Mouse (Mus musculus) spleen, postnatal 14 days (tissue): ENCODE measurements around the gene Tmed9.

Experiments used
- DNase-seq, 2 experiments: peaks; one replicate each; pipeline ENCODE4 v3.0.0; 2021 to 2022; ENCODE audit warnings: low spot score in 2 of 2

Gene Tmed9

GRCm38 (mm10) chr13:55573432-55573831, at the start of gene Tmed9:
Gene Tmed9 (plus strand): TSS chr13:55573732.
- DNase-seq: no peak

- DNase-seq: no peak
These were observed 49.5 kb upstream of the Tmed9 start for GRCm38 (mm10) chr13:55523951-55524600.

DNA sequence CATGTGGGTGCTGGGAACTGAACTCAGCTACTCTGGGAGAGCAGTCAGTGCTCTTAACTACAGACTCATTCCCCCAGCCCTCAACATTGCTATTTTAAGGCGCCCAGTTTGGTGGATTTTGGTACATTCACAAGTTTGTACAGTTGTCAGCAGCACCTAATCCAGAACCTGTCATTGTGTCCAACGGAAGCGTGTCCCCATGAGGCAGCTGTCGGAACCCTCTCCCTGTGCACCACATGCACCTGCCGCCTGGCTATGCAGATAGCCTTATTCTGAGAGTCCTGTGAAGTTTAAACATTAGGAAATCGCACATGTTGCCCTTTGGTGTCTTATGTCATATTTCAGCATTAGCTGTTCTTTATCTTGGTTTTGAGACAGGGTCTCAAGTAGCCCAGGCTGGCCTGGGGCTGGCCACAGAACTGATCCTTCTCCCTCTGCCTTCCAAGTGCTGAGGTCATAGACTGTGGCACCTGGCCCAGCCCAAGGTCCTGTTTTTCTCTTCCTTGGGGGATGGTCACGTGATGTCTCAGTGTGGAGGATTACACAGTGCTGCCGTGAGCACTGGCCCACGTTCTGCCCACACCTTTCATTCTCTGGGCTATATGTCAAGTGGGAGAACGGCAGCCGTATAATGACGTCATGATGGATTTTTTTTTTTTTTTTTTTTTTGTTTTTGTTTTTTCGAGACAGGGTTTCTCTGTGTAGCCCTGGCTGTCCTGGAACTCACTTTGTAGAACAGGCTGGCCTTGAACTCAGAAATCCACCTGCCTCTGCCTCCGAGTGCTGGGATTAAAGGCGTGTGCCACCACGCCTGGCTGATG, 47.6 kb upstream of the Tmed9 start:
- no peak for DNase-seq

- DNase-seq: peak in 1 of 2 experiments; percentile 20
These were observed 46.3 kb upstream of the Tmed9 start for GRCm38 (mm10) chr13:55527212-55527611.

DNA sequence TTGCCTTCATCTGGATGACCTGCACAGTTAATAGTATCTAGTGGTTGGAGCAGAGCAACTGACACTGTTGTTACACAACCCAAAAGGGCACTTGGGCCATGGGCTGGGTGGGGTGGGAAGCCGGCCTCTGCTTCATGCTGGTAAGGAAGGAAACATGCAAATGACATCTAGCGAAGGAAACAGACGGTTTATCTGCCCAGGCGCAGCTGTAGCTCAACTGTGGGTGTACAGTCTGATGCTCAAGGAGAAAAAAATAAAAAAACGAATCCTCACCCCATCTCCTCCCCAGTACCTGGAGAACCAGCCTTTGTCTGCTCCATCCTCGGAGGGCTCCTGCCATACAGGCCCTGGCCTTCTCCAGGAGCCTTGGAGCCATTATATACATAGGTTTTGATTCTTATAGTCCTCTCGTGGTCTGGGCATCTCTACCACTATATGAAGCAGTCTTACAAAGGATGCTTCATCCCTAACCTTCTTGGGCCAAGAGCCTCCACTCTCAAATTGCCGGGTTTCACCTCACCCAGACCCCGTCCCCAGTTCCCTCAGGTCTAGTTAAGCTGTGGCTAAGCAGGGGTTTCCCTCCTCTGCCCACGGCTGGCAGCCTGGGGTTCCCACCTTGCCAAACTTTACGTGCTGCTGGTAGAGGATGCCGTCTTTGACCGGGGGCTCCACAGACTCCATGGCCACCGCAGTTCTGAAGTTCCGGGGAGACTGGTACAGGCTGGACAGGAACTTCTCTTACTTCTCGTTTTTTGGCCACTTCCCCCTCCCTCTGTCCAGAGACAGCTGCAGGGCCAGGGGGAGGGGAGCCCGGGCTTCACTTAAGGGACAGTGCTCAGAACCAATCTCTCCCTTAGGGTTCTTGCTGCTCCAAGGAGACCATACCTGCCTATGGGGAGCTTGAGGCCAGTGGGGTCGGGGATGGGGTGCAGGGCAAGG, 45.4 kb upstream of the Tmed9 start:
- peak in 1 of 2 experiments; percentile 49 for DNase-seq

DNA sequence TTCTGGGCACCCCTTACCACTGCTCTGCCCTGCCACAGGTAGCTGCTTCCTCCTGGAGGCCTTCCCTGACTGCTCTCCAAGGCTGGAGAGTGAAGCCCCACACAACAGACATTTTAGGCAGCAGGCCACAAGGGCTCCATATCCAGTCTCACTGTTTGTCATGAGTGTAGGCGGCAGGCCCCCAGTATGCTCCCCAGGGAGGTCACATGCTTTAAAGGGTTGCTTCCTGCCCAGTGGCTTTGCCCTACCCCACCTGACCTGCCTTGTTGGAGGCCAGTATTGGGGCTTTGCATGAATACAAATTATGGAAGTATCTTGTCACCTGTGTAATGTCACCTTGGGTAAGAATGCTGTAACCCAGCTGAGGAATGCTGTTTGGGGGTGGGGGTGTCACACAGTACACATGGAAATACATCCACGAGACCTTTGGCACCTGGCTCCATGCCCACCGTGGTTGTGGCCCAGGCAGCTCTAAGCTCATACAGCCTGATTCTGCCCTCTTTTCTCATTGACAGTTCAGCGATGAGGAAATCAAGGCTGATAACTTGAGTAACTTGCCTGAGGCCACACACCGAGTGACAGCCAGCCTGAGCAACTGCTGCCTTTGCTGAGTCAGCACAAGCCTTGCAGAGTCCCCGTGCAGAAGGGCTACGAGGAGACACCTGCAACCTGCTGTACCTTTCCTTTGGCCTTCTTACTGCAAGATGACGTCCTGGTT, 44.2 kb upstream of the Tmed9 start, which contains the start of gene Dok3:
TSS of gene Dok3 (minus strand) at position 99 of the 718 bp plus-strand sequence.
- peak; percentile 46 to 65 for DNase-seq

- no peak for DNase-seq
These were observed 38.3 kb upstream of the Tmed9 start for GRCm38 (mm10) chr13:55535191-55535590.

DNA sequence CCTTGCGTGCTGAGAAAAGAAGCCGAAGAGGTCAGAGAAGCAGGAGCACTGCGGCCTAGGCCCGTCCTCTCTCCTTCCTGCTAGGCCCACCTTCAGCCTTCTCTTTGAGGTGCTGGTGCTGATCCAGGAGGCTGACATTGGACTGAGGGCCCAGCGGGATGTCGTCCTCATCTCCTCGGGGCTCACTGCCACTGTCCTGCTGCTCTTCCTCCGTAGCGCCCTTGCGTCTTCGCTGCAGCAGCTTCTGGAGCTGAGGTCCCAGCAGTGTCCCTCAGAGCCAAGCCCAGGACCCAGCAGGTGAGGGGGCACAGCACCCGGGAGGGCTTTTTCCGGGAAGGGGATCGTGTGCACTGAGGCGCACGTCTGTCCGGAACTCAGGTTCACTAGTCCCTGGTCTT, 37.7 kb upstream of the Tmed9 start:
- DNase-seq: no peak

DNA sequence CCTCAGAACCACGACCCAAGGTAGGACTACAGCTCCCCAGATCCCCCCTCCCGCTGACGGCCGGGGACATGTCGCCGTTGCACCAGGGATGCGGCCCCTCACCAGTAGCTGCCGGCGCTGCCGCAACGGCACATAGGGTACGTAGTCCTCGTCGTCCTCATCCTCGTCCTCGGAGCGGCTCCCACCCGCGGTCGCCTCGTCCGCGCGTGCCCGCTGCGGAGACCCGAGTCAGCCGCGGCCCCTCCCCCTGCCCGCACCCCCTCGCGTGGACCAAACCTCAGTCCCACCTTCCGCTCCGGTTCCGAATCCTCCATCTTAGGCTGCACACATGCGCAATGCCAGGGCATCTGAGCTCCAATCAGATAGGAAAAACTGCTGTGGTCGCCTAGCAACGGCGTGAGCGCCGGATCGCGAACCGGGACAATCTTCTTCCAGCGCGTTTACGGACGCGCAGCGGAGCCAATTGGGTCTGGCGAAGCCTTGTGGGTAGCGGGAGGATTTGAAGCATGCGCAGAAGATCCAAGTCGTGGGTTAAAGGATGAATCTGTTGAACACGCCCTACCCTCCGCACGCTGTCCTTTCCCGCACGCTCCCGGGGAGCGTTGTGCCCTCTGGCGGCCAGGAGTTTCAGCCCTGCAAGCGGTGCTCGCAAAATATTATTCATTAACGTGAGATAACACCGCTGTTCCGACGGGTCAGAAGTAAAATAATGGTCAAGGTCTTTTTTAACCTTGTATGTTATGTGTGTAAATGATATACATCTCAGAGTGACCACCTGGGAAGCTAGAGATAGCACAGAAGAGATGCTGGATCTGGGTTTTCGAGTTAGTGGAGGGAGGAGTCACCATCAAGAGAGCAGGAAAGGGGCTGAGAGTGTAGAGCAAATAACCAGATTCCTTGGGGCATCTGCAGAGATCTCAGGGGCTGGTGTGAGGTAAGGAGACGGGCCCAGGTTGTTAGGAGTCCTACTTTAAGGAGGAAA, 37.0 kb upstream of the Tmed9 start, which contains the start of gene Ddx41:
TSS of gene Ddx41 (minus strand) at position 465 of the 982 bp plus-strand sequence.
- DNase-seq: peak; percentile 97

GRCm38 (mm10) chr13:55540933-55541332, 32.6 kb upstream of the Tmed9 start:
- no peak for DNase-seq

- no peak for DNase-seq
These were observed 30.6 kb upstream of the Tmed9 start for GRCm38 (mm10) chr13:55542891-55543290.

GRCm38 (mm10) chr13:55543447-55543846, 30.1 kb upstream of the Tmed9 start:
- DNase-seq: no peak

DNA sequence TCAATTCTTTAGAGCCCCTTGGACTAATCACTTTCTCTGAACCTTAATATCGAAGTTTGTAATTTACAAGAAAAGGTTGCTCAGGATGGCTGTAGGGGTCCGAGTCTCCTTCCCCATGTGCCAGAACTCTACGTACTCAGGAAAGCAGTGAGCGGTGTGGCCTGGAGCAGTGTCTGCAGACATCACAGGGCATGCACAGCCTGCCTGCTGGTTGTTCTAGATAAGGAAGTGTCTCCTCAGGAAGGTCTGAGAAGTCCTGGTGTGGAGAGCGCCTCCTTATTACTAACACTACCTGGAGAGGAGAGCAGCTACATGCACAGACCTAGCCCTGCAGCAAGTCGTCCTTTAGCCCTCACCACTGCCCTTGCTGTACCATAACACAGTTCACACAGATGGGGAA, 28.7 kb upstream of the Tmed9 start:
- DNase-seq: no peak

GRCm38 (mm10) chr13:55547916-55548315, 25.6 kb upstream of the Tmed9 start:
- DNase-seq: no peak

DNA sequence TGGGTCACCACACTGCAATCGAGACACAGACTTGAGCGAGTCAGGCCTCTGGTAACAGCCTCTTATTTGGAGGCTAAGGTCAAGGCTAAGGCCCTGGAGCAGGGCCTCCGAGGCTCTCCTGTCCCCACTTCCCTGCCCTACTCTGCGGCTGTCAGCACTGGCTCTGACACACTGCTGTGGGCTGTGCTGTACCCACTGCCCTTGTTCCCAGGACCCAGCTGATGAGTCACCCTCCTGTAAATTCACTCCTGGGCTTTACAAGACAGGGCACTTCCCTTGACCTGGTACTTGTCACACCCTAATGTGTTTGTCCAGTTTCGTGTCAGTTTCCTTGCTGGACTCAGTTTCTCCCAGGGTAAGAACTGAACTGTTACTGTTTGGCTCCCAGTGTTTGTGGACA, 25.1 kb upstream of the Tmed9 start:
- DNase-seq: no peak

- DNase-seq: no peak
These were observed 24.5 kb upstream of the Tmed9 start for GRCm38 (mm10) chr13:55549061-55549460.

DNA sequence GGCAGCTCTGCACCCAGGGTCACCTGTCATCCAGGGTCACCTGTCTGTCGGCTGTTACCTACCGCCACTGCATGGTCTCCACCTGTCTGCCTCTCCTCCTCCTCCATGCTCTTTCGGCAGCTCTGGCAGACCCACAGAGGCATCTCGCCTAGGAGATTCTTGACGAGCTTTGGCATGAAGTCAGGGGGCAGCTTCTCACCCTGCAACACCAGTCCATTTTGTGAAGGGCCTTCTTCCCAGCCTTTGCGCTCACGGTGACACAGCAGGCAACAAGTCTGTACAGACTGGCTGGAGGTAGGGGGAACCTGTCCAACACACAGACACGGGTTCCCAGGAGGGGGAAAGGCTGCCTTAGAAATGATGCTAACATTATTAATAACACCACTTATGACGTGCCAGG, 17.6 kb upstream of the Tmed9 start:
- DNase-seq: no peak

GRCm38 (mm10) chr13:55557499-55557898, 16.0 kb upstream of the Tmed9 start:
- no peak for DNase-seq

GRCm38 (mm10) chr13:55563266-55563879, 10.2 kb upstream of the Tmed9 start:
- no peak for DNase-seq

GRCm38 (mm10) chr13:55567001-55567400, 6.5 kb upstream of the Tmed9 start:
- DNase-seq: no peak
